Mouse (Mus musculus): Measurements from ENCODE around the gene Actg2. TPM values are rescaled to one million over a fixed set of nuclear protein-coding genes. Genes with fewer than 3 reads are reported as not detected.
A peak's percentile ranks its signal among the peaks of the same experiment; 100 is the strongest.

Gene Actg2
- polyA plus RNA-seq, 1 experiment from 2014 or later = 1.7 TPM

DNA sequence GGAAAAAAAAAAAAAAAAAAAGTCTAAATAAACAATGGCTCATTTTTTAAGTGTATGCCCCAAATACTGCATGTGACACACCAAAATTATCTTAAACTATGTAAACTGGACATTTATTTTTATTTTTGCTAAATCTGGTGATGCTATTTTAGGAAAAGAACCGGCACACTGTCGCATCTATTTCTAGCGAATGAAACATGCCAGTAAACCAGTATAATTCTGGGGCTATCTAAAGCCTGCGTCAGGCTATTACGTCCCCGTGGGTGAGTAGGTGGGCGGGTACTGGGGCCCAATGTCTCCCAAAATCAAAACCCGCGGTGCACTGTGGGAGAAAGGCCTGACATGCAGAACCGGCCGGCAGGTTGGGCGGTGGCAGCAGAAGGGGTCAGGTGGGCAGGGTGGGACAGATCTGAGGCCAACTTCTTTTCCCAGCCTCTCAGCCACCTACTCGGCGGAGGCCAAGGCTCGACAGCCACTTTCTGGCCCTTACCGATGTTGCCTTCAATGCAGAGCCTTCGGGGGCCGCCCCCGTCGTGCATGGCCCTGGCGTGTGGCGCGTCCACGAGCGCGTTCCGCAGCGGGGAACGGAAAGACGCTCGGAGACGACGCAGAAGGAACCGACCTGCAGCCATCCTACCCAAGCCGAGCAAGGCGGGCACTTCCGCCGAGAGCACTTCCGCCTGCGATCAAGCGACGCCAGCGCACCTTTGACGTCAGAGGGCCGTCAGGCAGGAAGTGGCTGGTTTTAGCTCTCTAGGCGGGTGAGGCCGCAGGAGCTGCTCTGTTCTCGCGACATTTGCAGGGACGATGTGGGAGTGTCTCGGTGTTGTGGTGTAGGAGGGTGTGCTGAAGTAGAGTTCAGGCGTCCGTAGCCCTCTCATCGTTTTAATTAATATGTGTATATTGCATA is 29.6 kb downstream of the Actg2 start, which contains the start of gene Dguok:
TSS of gene Dguok (minus strand) at position 712 of the 910 bp plus-strand sequence.
- Histone ChIP-seq H3K9ac (ENCODE audit: low read depth, low read length) (peak within 1 kb of the TSS; percentile 87), H3K4me1 (ENCODE audit: control insufficient read depth, insufficient read depth, low read length) (peaks cover 19% of the 10 kb centered on the region), H3K9me3 (replicated peaks; ENCODE audit: control insufficient read depth, low read length, poor library complexity, severe bottlenecking) (no peaks in the 10 kb centered on the region), H3K4me3 (ENCODE audit: low read depth, low read length) (peak within 1 kb of the TSS; percentile 78), H3K36me3 (ENCODE audit: control insufficient read depth, insufficient read depth, low read length) (no peaks in the 10 kb centered on the region), H3K27me3 (ENCODE audit: control insufficient read depth, insufficient read depth, low read depth, low read length) (no peaks in the 10 kb centered on the region), H3K4me2 (ENCODE audit: low read length) (peak within 1 kb of the TSS; percentile 71), H3K27ac (ENCODE audit: low read length) (peak within 1 kb of the TSS; percentile 95)
- under 1% methylated on average over 54 of the region's 54 CpGs for WGBS
- ATAC-seq = peak; percentile 99

DNA sequence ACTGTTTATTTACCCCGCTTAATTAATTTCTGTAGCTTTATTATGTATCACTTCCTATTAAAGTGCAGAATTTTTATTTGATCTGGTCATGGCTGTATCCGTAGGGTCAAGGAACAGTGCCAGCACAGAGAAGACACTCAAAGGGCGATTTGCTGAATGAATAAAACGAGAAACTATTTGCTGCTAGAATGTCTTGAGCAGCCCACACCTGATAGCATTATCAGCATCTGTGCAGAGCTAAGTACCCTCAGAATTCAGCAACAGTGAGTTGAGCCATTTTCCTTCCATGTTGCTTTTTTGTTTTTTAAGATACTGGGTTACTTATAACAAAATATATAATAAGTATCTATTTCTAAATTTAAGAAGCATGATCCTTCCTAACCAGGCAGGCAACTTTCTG is 30.5 kb downstream of the Actg2 start:
- no peak for ATAC-seq
- H3K9me3 ChIP-seq (replicated peaks; ENCODE audit: control insufficient read depth, low read length, poor library complexity, severe bottlenecking) = no peaks in the 10 kb centered on the region
- H3K36me3 ChIP-seq (ENCODE audit: control insufficient read depth, insufficient read depth, low read length) = no peaks in the 10 kb centered on the region
- peak overlapping the region; percentile 70 for H3K4me2 ChIP-seq (ENCODE audit: low read length)
- no peak overlapping the region; the same call in 1 of the 2 replicates for H3K4me3 ChIP-seq (ENCODE audit: low read depth, low read length)
- no peak overlapping the region for H3K27ac ChIP-seq (ENCODE audit: low read length)
- H3K4me1 ChIP-seq (ENCODE audit: control insufficient read depth, insufficient read depth, low read length) = peaks cover 19% of the 10 kb centered on the region
- H3K9ac ChIP-seq (ENCODE audit: low read depth, low read length) = no peak overlapping the region; the same call in 1 of the 2 replicates
- H3K27me3 ChIP-seq (ENCODE audit: control insufficient read depth, insufficient read depth, low read depth, low read length) = no peaks in the 10 kb centered on the region
- 92% methylated on average over 4 of the region's 4 CpGs for WGBS

DNA sequence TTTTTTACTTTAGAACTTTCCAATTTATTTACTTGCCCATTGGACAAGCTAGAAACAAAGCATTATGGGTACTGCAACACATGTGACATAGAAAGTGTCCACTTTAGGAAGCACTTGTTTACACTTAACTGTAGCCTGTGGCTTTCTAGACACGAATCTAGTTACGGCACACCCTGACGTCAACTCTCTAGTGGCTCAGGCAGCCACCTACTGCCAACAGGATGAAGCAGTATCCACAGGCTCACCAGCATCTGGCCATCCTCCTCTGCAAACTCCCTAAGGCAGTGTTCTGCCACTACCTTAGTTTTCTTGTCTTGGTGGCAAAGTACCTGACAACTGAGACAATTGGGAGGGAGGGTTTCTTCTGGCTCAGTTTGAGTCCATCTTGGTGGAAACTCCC is 32.7 kb downstream of the Actg2 start:
- H3K4me2 ChIP-seq (ENCODE audit: low read length) = no peak overlapping the region

DNA sequence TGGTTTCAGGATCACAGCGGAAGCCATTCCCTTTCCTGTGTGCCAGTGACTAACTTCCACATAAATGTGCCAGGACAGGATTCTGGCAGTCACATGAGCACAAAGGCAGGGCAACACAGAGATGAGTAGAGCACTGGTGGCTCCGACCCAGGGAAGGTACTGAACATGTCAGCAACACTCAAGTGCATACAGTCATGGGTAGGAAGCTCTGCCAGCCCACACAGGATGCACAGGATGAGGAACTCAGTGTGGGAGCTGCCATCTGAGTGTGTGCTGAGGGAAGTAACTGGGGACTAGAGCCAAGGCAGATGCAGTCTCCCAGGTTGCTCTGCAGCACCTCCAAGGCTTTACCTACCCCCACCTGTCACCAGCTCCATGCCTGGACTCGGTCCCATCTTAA is 33.4 kb downstream of the Actg2 start:
- Histone ChIP-seq H3K4me3 (ENCODE audit: low read depth, low read length) (no peak overlapping the region), H3K9ac (ENCODE audit: low read depth, low read length) (no peak overlapping the region), H3K27ac (ENCODE audit: low read length) (no peak overlapping the region), H3K36me3 (ENCODE audit: control insufficient read depth, insufficient read depth, low read length) (no peaks in the 10 kb centered on the region), H3K27me3 (ENCODE audit: control insufficient read depth, insufficient read depth, low read depth, low read length) (no peaks in the 10 kb centered on the region), H3K4me1 (ENCODE audit: control insufficient read depth, insufficient read depth, low read length) (peaks cover 18% of the 10 kb centered on the region), H3K9me3 (replicated peaks; ENCODE audit: control insufficient read depth, low read length, poor library complexity, severe bottlenecking) (0 out of 2 replicates have a peak, but pooled peaks cover 2% of the 10 kb centered on the region), H3K4me2 (ENCODE audit: low read length) (no peak overlapping the region)
- ATAC-seq = no peak
- 91% methylated on average over 3 of the region's 3 CpGs for WGBS

More for the DNA sequence above, 32.7 kb downstream of the Actg2 start:
- H3K36me3 ChIP-seq (ENCODE audit: control insufficient read depth, insufficient read depth, low read length) = no peaks in the 10 kb centered on the region
- ATAC-seq = no peak
- no peak overlapping the region for H3K4me3 ChIP-seq (ENCODE audit: low read depth, low read length)
- peaks cover 19% of the 10 kb centered on the region for H3K4me1 ChIP-seq (ENCODE audit: control insufficient read depth, insufficient read depth, low read length)
- no peak overlapping the region for H3K9ac ChIP-seq (ENCODE audit: low read depth, low read length)
- no peaks in the 10 kb centered on the region for H3K27me3 ChIP-seq (ENCODE audit: control insufficient read depth, insufficient read depth, low read depth, low read length)
- 0 out of 2 replicates have a peak, but pooled peaks cover 2% of the 10 kb centered on the region for H3K9me3 ChIP-seq (replicated peaks; ENCODE audit: control insufficient read depth, low read length, poor library complexity, severe bottlenecking)
- WGBS = 88% methylated on average over 3 of the region's 3 CpGs
- no peak overlapping the region for H3K27ac ChIP-seq (ENCODE audit: low read length)

DNA sequence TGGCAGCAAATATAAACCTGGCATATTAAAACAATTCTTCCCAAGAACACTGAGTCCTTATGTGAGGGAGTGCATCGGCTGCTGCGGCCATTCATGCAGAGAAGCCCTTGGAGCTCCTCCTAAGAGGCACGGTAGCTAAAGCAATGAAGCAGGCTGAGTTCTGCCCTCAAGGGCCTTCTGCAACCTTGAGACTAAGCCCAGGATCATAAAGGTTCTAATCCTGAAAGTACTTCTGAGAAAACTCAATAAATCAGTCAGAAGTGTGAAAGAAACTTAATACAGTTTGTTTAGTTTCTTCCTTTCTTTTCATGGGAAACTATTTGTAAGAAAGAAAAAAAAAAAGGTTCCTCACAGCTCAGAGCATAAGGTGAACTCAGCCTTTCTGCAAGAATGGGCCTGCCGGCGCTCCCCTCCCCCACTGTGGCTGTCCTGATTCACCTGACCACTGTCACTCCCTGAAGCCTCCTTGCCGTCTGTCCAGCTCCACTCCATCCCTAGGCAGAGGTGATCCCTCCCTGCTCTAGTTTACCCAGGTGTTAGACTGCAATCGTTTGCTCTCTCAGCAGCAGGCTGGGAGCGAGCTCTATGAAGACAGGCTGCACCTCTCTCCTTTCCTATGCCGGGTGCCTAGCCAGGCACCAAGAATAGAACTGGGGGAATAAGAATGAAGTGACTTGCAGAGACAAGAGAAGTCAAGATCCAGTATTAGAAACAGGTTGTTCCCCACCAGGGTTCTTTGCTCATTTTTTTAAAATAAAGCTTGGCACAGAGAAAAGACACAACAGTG is 34.3 kb downstream of the Actg2 start:
- Histone ChIP-seq H3K27ac (ENCODE audit: low read length) (no peak overlapping the region), H3K9ac (ENCODE audit: low read depth, low read length) (no peak overlapping the region), H3K27me3 (ENCODE audit: control insufficient read depth, insufficient read depth, low read depth, low read length) (no peaks in the 10 kb centered on the region), H3K9me3 (replicated peaks; ENCODE audit: control insufficient read depth, low read length, poor library complexity, severe bottlenecking) (0 out of 2 replicates have a peak, but pooled peaks cover 2% of the 10 kb centered on the region), H3K4me1 (ENCODE audit: control insufficient read depth, insufficient read depth, low read length) (peaks cover 12% of the 10 kb centered on the region), H3K4me3 (ENCODE audit: low read depth, low read length) (no peak overlapping the region), H3K4me2 (ENCODE audit: low read length) (no peak overlapping the region), H3K36me3 (ENCODE audit: control insufficient read depth, insufficient read depth, low read length) (no peaks in the 10 kb centered on the region)
- 62% methylated on average over 9 of the region's 9 CpGs for whole genome bisulfite sequencing
- no peak for ATAC-seq

DNA sequence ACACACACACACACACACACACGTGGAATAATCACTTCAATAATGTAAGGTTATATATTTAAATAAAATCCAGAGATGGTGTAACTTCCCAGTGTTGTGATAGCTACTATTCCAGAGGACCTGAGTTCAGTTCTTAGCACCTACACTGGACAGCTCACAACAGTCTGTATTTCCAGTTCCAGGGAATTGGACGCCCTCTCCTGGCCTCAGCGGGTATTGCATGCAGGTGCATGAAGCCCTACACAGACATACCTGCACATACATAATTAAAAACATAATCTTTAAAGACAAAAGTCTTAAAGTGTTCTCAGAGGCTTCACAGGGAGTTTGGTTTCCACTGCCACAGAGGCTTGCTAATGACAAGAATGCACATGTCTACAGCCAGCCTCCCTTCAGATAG is 35.6 kb downstream of the Actg2 start:
- H3K27me3 ChIP-seq (ENCODE audit: control insufficient read depth, insufficient read depth, low read depth, low read length) = no peaks in the 10 kb centered on the region
- 0 out of 2 replicates have a peak, but pooled peaks cover 2% of the 10 kb centered on the region for H3K9me3 ChIP-seq (replicated peaks; ENCODE audit: control insufficient read depth, low read length, poor library complexity, severe bottlenecking)
- no peak for ATAC-seq
- no peaks in the 10 kb centered on the region for H3K36me3 ChIP-seq (ENCODE audit: control insufficient read depth, insufficient read depth, low read length)
- H3K4me3 ChIP-seq (ENCODE audit: low read depth, low read length) = no peak overlapping the region
- H3K27ac ChIP-seq (ENCODE audit: low read length) = no peak overlapping the region
- peaks cover 5% of the 10 kb centered on the region for H3K4me1 ChIP-seq (ENCODE audit: control insufficient read depth, insufficient read depth, low read length)
- no peak overlapping the region for H3K9ac ChIP-seq (ENCODE audit: low read depth, low read length)
- WGBS = 76% methylated on average over 3 of the region's 3 CpGs
- H3K4me2 ChIP-seq (ENCODE audit: low read length) = no peak overlapping the region

DNA sequence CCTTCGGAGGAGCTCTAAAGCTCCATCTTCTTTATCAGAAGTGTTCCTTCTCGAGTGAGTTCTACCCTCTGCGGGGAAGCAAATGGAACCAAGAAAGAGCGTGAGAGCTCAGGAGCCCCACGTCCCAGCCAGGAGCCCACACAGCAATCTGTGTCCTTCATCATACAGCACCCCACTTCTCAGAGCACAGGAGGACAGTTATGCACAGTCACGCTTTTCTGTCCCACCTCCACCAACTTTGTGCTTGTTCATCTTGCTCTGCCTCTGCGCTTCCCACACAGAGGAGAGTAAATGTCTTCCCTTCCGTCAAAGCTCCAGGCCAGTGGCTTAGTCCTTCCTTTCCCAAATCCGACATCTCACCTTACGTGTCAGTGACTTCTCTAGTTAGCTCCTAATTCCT is 37.0 kb downstream of the Actg2 start:
- Histone ChIP-seq H3K36me3 (ENCODE audit: control insufficient read depth, insufficient read depth, low read length) (no peaks in the 10 kb centered on the region), H3K27me3 (ENCODE audit: control insufficient read depth, insufficient read depth, low read depth, low read length) (no peaks in the 10 kb centered on the region), H3K4me1 (ENCODE audit: control insufficient read depth, insufficient read depth, low read length) (no peaks in the 10 kb centered on the region), H3K4me2 (ENCODE audit: low read length) (no peak overlapping the region), H3K9me3 (replicated peaks; ENCODE audit: control insufficient read depth, low read length, poor library complexity, severe bottlenecking) (0 out of 2 replicates have a peak, but pooled peaks cover 2% of the 10 kb centered on the region), H3K4me3 (ENCODE audit: low read depth, low read length) (no peak overlapping the region), H3K9ac (ENCODE audit: low read depth, low read length) (no peak overlapping the region), H3K27ac (ENCODE audit: low read length) (no peak overlapping the region)
- no peak for ATAC-seq
- WGBS = 95% methylated on average over 10 of the region's 10 CpGs

DNA sequence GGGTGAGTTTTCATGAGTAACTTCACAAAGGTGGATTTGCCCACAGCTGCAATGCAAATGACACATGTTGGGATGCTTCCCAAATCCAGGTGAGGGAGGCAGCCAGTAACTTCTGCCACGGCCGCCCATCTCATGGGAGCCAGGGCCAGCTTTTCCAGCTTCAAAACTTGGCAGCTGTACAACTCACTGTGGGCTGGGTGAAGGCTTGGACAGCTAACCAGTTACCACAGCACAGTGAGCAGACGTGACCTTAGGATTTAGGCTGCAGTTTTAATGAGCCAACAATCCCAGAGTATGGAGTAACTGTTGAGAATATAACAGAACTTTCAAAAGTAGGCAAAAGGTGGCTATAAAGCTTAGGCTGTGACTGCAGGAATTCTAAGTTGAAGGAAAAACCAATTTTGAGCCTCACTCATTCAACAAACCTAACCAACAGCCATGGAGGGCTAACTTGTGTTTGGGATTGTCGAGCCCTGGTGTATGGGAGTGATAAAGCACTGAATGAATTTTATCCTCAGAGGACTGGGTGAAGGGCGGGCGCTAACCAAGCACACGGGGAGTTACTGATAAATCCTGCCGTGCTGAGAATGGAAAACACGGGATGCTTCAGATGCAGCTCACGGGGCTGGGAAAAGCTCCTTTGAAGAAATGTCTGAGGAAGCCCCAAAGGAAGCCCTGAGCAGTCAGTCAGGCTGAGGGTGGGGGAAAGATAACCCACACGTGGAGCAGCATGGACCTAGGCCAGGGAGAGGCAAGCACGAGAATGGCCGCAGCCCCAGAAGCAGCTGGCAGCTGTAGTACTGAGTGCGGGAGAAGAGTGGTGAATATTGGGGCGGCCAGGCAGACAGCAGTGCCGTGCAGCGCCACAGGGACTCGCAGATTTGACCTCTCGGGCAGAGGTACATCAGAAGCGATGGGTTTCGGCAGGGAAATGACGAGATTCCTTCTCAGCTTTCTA is 39.0 kb downstream of the Actg2 start:
- no peak for ATAC-seq
- Histone ChIP-seq H3K9ac (ENCODE audit: low read depth, low read length) (no peak overlapping the region), H3K27ac (ENCODE audit: low read length) (no peak overlapping the region), H3K27me3 (ENCODE audit: control insufficient read depth, insufficient read depth, low read depth, low read length) (no peaks in the 10 kb centered on the region), H3K9me3 (replicated peaks; ENCODE audit: control insufficient read depth, low read length, poor library complexity, severe bottlenecking) (0 out of 2 replicates have a peak, but pooled peaks cover 2% of the 10 kb centered on the region), H3K4me1 (ENCODE audit: control insufficient read depth, insufficient read depth, low read length) (no peaks in the 10 kb centered on the region), H3K4me2 (ENCODE audit: low read length) (no peak overlapping the region), H3K4me3 (ENCODE audit: low read depth, low read length) (no peak overlapping the region), H3K36me3 (ENCODE audit: control insufficient read depth, insufficient read depth, low read length) (peaks cover 6% of the 10 kb centered on the region; the same call in 1 of the 2 replicates)
- 87% methylated on average over 22 of the region's 22 CpGs for WGBS

Measured in midbrain, embryonic 16.5 days (tissue).